Mouse (Mus musculus) limb, embryonic 13.5 days (tissue): ENCODE results near the gene Iqsec1. TPM values are rescaled to one million over a fixed set of nuclear protein-coding genes. Genes with fewer than 3 reads are reported as not detected.

Experiments
- ATAC-seq: fragments of 200-750 bp; cut with Nextera tagmentation; 2 replicates; pipeline ENCODE4 v1.8.0; 2017; ENCODE audit warnings: low read depth, moderate number of reproducible peaks, moderate TSS enrichment; ENCODE audit not compliant: low FRiP score
- H3K27ac ChIP-seq: fragments of 300-500 bp; sonication (generic); 2 replicates; pipeline ENCODE4 v1.5.1; 2015; ENCODE audit warnings: inconsistent platforms, mild to moderate bottlenecking, moderate library complexity
- H3K27me3 ChIP-seq: fragments of 300-500 bp; sonication (generic); 2 replicates; pipeline ENCODE4 v1.6.1; 2015; ENCODE audit warnings: mild to moderate bottlenecking, inconsistent platforms
- H3K36me3 ChIP-seq: fragments of 300-500 bp; sonication (generic); 2 replicates; pipeline ENCODE4 v1.6.1; 2015; ENCODE audit warnings: inconsistent platforms, mild to moderate bottlenecking, moderate library complexity
- H3K4me1 ChIP-seq: fragments of 300-500 bp; sonication (generic); 2 replicates; pipeline ENCODE4 v1.6.1; 2015; ENCODE audit warnings: inconsistent platforms
- H3K4me2 ChIP-seq: fragments of 300-500 bp; sonication (generic); replicated peaks from 2 replicates; pipeline ENCODE4 v1.6.1; 2015; ENCODE audit warnings: inconsistent platforms, mild to moderate bottlenecking, moderate library complexity
- H3K4me3 ChIP-seq: fragments of 300-500 bp; sonication (generic); 2 replicates; pipeline ENCODE4 v1.5.1; 2015; ENCODE audit warnings: moderate library complexity, mild to moderate bottlenecking, inconsistent platforms
- H3K9ac ChIP-seq: fragments of 300-500 bp; sonication (generic); 2 replicates; pipeline ENCODE4 v1.6.1; 2015; ENCODE audit warnings: mild to moderate bottlenecking, inconsistent platforms
- H3K9me3 ChIP-seq: fragments of 300-500 bp; sonication (generic); 2 replicates; pipeline ENCODE4 v1.6.1; 2016; ENCODE audit warnings: inconsistent platforms
- WGBS: fragments of 180-500 bp; shearing (Covaris S2); methylation state at CpG from one replicate; pipeline ENCODE4 v1.1.7; 2015; 5-methylcytosine and 5-hydroxymethylcytosine counted together
- polyA plus RNA-seq: library from polyadenylated mRNA; unstranded; fragments of >200 nt; fragmentation: Nextera tagmentation; extraction: Ambion mirVana; gene quantifications from 2 replicates; pipeline ENCODE4 v1.2.1, GENCODE M21; 2015

The Iqsec1 gene
- polyA plus RNA-seq, 1 experiment from 2014 or later, result 11.1 TPM

DNA sequence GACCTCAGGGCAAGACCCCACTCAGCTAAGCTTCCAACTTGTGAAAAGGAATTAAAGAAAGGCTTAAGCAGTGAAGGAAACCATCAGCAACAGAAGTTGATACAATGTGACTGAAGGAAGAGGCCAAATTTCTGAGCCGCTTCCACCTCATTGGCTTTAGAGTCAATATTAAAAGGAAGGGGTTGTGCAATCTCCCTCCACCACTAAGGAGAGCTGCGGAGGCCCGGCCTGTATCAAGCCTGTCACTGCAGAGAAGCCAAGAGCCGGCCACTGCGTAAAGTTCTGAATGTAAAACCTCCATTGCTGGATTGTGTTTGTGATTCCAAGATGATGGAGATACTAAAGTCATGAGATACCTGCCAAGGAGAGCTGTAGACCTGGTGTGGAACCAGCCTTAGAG is 199.0 kb downstream of the Iqsec1 start:
- no peak overlapping the region for H3K27ac ChIP-seq
- H3K9ac ChIP-seq, result no peak overlapping the region
- H3K4me3 ChIP-seq, result no peak overlapping the region
- peaks cover 10% of the 10 kb centered on the region for H3K4me1 ChIP-seq
- no peaks in the 10 kb centered on the region for H3K36me3 ChIP-seq
- ATAC-seq, result no peak
- no peaks in the 10 kb centered on the region for H3K27me3 ChIP-seq
- no peak overlapping the region for H3K4me2 ChIP-seq
- H3K9me3 ChIP-seq, result no peaks in the 10 kb centered on the region
- 90% methylated on average over 5 of the region's 5 CpGs for WGBS

DNA sequence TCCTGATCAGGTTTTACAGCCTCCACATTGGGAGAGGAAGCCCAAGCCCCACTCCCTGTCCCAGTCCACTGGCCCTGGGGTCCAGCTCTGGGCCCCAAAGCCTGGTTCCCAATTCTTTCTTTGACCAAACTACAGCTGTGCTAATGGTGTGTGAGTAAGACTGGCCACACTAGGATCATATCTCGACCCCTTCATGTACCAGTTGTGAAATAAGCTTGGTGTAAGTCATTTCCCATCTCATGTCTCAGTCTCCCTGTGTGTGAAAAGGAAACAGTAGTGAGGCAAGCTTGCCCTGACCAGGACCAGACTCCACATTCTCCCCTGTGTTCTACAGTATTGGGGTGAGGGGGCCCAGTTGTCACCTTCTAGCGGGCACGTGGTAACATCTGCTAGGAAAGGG is 200.9 kb downstream of the Iqsec1 start:
- no peak overlapping the region for H3K27ac ChIP-seq
- H3K4me2 ChIP-seq, result no peak overlapping the region
- H3K9me3 ChIP-seq, result no peaks in the 10 kb centered on the region
- 88% methylated on average over 3 of the region's 3 CpGs for WGBS
- peaks cover 15% of the 10 kb centered on the region for H3K4me1 ChIP-seq
- H3K36me3 ChIP-seq, result no peaks in the 10 kb centered on the region
- H3K9ac ChIP-seq, result no peak overlapping the region
- H3K27me3 ChIP-seq, result no peaks in the 10 kb centered on the region
- ATAC-seq, result no peak
- H3K4me3 ChIP-seq, result no peak overlapping the region

DNA sequence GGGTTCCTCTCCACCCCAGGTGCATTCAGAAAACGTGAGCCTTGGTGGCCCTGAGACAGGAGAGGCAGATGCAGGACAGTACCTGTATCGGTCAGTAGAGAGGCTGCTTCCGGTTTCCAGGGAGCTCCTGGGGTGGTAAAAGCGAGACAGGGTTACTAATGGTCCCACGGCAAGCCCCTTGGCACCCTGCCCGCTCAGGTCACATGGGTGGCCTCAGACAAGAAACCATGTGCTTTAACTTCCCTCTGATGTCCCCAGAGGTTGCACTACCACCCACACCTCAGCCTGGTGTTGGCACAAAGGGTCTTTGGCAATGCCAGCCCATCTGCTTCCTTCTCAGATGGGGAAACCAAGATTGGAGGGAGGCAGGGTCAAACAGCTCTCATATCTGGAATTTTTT is 201.4 kb downstream of the Iqsec1 start:
- no peak overlapping the region for H3K9ac ChIP-seq
- no peak overlapping the region for H3K4me2 ChIP-seq
- H3K4me1 ChIP-seq, result peaks cover 20% of the 10 kb centered on the region
- no peaks in the 10 kb centered on the region for H3K9me3 ChIP-seq
- ATAC-seq, result no peak
- no peak overlapping the region for H3K27ac ChIP-seq
- no peaks in the 10 kb centered on the region for H3K36me3 ChIP-seq
- no peak overlapping the region for H3K4me3 ChIP-seq
- no peaks in the 10 kb centered on the region for H3K27me3 ChIP-seq
- 58% methylated on average over 6 of the region's 6 CpGs for WGBS

DNA sequence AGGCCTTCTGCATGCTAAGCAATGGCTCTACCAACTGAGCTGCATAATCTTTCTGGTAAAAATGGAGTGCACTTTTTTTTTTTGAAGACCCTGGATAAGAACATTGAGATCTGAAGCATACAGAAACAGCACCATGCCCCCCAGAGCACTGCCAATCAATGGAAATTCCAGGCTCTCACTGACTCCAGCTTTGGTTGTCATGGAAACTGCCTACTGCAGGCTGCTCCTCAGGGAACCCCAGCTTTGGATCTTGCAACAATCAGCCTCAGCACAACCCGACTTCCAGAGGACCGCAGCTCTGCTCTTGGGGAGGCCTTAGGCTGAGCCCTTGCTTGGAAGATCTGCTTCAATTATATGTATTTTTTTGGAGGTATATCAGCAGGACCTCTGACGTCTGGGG is 201.9 kb downstream of the Iqsec1 start:
- Histone ChIP-seq H3K27me3 (no peaks in the 10 kb centered on the region), H3K36me3 (no peaks in the 10 kb centered on the region), H3K27ac (no peak overlapping the region), H3K4me3 (no peak overlapping the region), H3K9me3 (no peaks in the 10 kb centered on the region), H3K9ac (no peak overlapping the region), H3K4me1 (peaks cover 25% of the 10 kb centered on the region), H3K4me2 (no peak overlapping the region)
- 50% methylated on average over 3 of the region's 3 CpGs for WGBS
- ATAC-seq, result no peak

DNA sequence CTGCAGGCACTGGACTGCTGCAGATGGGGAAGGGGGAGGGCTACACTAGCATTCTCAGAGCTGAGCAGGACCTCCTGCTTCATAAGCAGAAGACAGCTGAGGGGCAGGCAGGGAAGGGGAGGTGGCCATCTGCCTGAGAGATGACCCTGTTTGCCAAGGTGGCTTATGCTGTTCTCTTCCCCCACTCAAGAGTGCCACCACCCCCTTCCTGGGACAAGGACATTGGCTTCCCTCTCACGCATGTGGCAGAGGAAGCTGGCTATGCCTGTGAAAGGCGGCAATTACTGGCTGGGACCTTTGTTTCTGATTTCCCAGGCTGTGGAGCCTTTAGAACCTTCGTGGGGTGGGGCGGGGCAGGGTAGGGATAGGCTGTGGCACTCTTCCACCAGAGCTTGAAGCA is 204.5 kb downstream of the Iqsec1 start:
- Histone ChIP-seq H3K36me3 (no peaks in the 10 kb centered on the region), H3K9me3 (no peaks in the 10 kb centered on the region), H3K4me3 (no peak overlapping the region), H3K4me1 (peaks cover 43% of the 10 kb centered on the region), H3K9ac (no peak overlapping the region), H3K27me3 (no peaks in the 10 kb centered on the region), H3K27ac (no peak overlapping the region), H3K4me2 (no peak overlapping the region)
- ATAC-seq, result no peak
- 54% methylated on average over 4 of the region's 4 CpGs for WGBS

DNA sequence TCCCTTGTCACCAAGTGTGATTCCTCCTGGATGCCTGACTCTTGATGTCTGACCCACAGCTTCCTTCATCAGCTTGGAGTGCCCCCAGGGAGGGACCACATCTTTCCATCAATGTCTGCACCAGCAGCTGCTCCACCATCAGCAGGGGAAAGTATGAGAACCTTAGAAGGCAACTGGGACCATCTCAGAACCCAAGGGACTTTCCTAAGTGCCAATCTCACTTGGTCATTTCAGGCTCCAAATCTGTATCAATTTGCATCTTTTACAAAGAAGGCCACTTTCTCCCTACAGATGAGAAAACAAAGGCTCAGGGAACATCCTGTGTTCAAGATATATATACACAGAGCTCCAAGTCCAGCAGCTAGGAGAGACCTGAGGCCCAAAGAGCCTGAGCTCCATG is 205.3 kb downstream of the Iqsec1 start:
- no peak for ATAC-seq
- no peak overlapping the region for H3K9ac ChIP-seq
- peaks cover 47% of the 10 kb centered on the region for H3K4me1 ChIP-seq
- no peaks in the 10 kb centered on the region for H3K9me3 ChIP-seq
- H3K36me3 ChIP-seq, result no peaks in the 10 kb centered on the region
- H3K4me2 ChIP-seq, result no peak overlapping the region
- H3K27ac ChIP-seq, result no peak overlapping the region
- no peaks in the 10 kb centered on the region for H3K27me3 ChIP-seq
- no peak overlapping the region for H3K4me3 ChIP-seq

DNA sequence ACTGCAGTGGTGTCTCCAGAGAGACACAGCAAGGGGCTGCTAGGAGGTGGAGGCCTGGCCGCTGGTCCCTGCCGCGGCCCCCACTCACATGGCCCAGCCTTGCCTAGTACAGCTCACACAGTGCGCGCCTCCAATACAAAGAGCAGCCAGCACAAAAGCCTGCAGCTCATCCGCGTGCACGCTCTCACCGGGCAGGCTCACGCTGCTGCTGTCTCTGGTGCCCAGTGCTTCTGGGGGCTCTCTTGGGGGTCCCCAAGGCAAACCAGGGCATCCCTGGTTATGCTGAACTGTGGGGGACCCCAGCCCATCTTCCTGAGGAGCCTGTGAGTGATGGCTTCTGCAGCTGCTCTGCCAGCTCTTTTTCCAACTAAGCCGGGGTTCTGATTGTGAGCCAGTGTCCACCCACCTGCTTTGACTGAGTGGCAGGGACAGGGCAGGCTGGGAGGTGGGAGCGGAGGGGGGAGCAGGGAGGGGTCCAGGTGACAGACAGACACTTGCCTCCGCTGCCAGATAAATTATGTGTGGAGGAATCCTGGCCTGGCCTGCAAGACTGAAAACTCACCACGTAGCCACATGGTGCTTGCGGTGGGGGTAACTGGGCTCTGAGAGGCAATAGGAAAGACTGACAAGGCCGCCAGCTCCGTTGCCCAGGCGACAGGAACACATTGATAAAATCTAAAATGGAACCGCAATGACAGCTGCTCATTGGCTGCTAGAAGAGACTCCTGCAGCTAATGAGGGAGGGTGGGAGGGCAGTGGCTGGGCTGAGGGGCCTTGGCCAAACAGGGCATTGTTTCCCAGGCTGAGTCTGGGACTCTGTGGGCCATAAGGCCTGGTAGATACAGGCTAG is 206.3 kb downstream of the Iqsec1 start:
- Histone ChIP-seq H3K9ac (peak overlapping the region; percentile 48; the same call in 1 of the 2 replicates), H3K9me3 (no peaks in the 10 kb centered on the region), H3K4me1 (peaks cover 45% of the 10 kb centered on the region), H3K36me3 (no peaks in the 10 kb centered on the region), H3K27ac (peak overlapping the region; percentile 59; the same call in 1 of the 2 replicates), H3K4me2 (no peak overlapping the region), H3K4me3 (no peak overlapping the region), H3K27me3 (no peaks in the 10 kb centered on the region)
- 40% methylated on average over 19 of the region's 19 CpGs for WGBS
- peak; percentile 35 for ATAC-seq

DNA sequence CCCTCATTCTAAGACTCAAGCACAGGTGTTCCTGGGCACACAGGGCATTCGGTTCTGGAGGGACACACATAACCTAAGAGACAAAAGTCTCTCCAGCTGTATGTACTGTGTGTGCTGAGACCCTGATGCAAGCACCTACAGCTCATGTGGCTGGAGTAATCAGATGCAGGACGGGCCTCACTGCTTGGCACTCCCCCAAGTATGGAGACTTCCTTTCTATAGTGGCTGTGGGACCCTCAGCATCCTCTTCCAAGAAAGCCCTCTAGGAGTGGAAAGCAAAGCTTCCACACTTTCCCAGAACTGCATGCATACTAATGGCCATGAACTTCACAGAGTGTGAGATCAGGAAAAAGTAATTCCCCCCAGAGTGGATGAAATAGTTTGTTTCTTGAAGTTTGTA is 208.0 kb downstream of the Iqsec1 start:
- WGBS, result 47% methylated on average over 2 of the region's 2 CpGs
- no peak for ATAC-seq
- H3K36me3 ChIP-seq, result no peaks in the 10 kb centered on the region

DNA sequence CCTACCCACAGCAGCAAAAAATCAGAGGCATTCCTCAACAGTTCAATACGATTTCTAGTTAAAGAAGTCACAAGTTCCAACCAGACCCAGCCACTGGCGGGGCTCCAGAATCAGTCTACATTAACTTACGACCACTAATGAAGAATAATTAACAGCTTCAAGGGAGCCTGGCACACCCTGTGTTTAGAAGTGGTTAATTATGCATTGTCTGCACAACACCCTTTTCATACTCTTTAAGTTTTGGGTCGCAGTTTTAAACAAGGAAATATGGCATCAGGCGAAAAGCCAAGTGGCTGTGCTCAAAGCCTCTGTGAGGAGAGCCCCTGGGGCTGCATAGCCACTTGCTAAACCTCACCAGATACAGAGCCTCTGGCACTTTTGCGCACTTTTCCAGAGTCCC is 209.6 kb downstream of the Iqsec1 start:
- H3K27ac ChIP-seq, result no peak overlapping the region
- H3K36me3 ChIP-seq, result no peaks in the 10 kb centered on the region
- H3K4me3 ChIP-seq, result no peak overlapping the region
- H3K4me1 ChIP-seq, result peaks cover 37% of the 10 kb centered on the region
- WGBS, result 38% methylated on average over 6 of the region's 6 CpGs
- H3K4me2 ChIP-seq, result no peak overlapping the region
- ATAC-seq, result no peak
- H3K9me3 ChIP-seq, result no peaks in the 10 kb centered on the region
- no peak overlapping the region for H3K9ac ChIP-seq
- no peaks in the 10 kb centered on the region for H3K27me3 ChIP-seq

More for the DNA sequence above, 208.0 kb downstream of the Iqsec1 start:
- no peak overlapping the region for H3K4me3 ChIP-seq
- H3K9ac ChIP-seq, result no peak overlapping the region
- no peak overlapping the region for H3K4me2 ChIP-seq
- peaks cover 37% of the 10 kb centered on the region for H3K4me1 ChIP-seq
- H3K9me3 ChIP-seq, result no peaks in the 10 kb centered on the region
- no peak overlapping the region for H3K27ac ChIP-seq
- no peaks in the 10 kb centered on the region for H3K27me3 ChIP-seq

DNA sequence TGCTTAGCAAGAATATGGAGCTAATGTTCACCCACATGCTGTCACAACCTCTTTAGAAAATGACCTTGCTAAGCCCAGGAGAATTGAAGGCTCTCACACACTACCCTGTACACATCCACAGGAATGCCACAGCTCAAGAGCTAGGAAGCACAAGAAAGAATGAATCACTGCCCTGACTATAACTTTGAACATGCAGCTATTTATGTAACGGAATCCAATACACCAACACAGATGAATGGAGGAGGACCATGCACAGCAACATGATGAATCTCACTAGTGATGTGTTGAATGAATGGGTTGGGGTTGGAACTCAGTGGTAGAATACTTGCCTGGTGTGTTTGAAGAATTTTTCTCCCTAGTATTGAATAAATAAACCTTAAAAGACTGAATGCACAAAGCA is 211.2 kb downstream of the Iqsec1 start:
- no peaks in the 10 kb centered on the region for H3K27me3 ChIP-seq
- H3K9ac ChIP-seq, result no peak overlapping the region
- no peaks in the 10 kb centered on the region for H3K36me3 ChIP-seq
- H3K4me3 ChIP-seq, result no peak overlapping the region
- H3K9me3 ChIP-seq, result no peaks in the 10 kb centered on the region
- no peak overlapping the region for H3K4me2 ChIP-seq
- 80% methylated on average over 1 of the region's 1 CpGs for WGBS
- H3K4me1 ChIP-seq, result peaks cover 29% of the 10 kb centered on the region
- H3K27ac ChIP-seq, result no peak overlapping the region
- no peak for ATAC-seq

DNA sequence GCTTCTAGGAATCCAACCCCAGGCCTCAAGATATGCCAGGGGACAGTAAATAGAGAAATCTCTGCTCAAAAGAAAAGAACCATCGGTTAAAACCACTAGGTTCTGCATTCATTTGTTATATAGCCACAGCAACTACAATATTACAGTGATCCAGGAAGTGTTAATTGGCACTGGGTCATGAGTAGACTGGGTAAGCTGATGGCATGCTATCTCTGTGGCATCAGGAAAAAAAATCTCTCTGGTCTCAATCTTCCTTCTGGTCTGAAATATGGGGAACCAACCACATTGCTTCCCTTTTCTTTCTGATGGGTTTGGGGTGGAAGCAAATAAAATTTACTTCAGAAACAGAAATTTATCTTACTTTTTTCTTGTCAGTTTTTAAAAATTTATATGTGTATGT is 212.9 kb downstream of the Iqsec1 start:
- no peaks in the 10 kb centered on the region for H3K36me3 ChIP-seq
- no peak overlapping the region for H3K9ac ChIP-seq
- H3K4me3 ChIP-seq, result no peak overlapping the region
- no peak for ATAC-seq
- no peak overlapping the region for H3K27ac ChIP-seq
- H3K9me3 ChIP-seq, result no peaks in the 10 kb centered on the region
- peaks cover 15% of the 10 kb centered on the region for H3K4me1 ChIP-seq
- 93% methylated on average over 1 of the region's 1 CpGs for WGBS
- no peak overlapping the region for H3K4me2 ChIP-seq
- no peaks in the 10 kb centered on the region for H3K27me3 ChIP-seq

DNA sequence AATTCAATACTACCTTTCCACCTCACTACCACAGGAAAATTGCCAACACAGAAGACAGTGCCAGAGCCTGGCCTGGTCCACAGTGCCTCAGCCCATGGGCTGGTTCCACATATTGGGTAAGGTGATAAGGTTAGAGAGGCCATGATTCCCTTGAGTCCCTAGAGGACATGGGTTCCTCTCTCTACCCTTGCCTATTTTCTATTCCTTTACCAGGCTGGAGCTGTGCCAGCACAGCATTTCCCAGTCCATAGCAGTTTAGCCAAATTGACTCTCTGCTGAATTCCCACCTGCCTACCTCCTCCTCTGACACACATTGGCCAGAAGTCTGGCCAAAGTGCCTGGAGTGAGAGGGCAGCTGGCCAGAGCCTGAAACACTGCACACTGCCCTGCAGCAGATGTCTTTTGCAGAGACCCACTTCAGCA is 214.7 kb downstream of the Iqsec1 start:
- Histone ChIP-seq H3K9ac (no peak overlapping the region), H3K27ac (no peak overlapping the region), H3K4me2 (no peak overlapping the region), H3K36me3 (no peaks in the 10 kb centered on the region), H3K4me1 (peaks cover 3% of the 10 kb centered on the region), H3K4me3 (no peak overlapping the region), H3K9me3 (no peaks in the 10 kb centered on the region), H3K27me3 (no peaks in the 10 kb centered on the region)
- no peak for ATAC-seq

DNA sequence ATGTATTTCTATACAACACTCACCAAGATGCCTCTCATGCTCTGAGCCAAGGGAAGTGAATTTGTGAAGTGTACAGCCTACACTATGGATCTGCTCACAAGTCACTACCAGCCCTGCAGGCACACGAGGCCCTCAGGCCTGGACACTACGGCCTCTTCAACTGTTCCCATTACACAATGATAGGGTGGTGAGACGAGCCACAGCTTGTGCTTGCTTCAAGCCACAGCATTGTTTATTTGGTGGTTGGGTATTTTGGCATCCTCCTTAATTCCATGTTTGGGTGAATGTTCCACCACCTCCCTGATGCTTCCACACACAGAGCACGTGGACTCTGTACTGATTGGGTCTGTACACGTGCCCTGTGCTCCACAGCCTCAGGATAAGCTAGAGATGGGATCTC is 216.4 kb downstream of the Iqsec1 start:
- Histone ChIP-seq H3K9ac (no peak overlapping the region), H3K27me3 (no peaks in the 10 kb centered on the region), H3K4me2 (no peak overlapping the region), H3K9me3 (no peaks in the 10 kb centered on the region), H3K36me3 (no peaks in the 10 kb centered on the region), H3K27ac (no peak overlapping the region), H3K4me3 (no peak overlapping the region), H3K4me1 (no peaks in the 10 kb centered on the region; the same call in 1 of the 2 replicates)
- 83% methylated on average over 5 of the region's 5 CpGs for WGBS
- ATAC-seq, result no peak
